Mouse (Mus musculus): ENCODE measurements around the gene Zfp319. TPM values are rescaled to one million over a fixed set of nuclear protein-coding genes. Genes with fewer than 3 reads are reported as not detected.

Zfp319 gene
- polyA plus RNA-seq, 1 experiment from 2014 or later: 16.2 TPM

DNA sequence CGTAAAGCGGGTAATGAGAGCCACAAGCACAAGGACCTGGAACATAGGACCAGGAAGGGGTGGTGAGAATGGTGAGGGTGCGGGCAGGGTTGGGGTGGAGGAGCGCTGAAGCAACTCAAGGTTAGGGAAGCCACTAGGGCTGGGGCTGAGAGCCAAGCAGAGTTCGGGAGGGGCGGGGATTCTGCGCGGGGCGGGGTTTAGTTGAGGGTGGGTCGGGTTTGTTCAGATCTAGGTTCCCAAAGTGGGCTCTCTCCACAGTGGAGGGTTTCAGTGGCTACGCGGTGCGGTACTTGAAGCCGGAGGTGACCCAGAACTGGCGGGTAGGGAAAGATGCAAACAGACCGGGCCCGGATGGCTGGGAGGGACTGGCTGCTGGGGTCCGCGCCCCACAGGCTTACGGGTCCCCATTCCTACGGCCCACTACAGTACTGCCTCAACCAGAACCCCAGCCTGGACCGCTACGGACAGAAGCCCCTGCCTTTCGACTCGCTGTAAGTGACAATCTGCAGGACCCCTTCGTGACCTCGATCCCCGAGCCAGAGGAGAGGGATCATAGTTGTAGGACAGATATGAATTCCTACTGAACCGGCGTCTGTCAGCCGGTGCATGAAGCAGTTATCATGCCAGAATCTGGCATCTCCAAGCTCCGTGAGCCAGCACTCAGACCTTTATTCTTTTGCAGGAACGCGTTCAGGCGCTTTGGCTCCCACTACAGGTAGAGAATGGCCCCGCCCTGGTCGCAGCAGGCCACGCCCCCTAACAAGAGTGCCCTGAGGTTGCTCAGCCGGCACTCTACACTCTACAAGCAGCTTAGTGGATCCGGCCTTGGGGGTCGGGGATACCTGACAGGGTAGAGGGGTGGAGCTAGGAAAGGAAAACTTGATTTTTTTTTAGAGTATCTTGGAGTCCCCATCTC is 11.3 kb downstream of the Zfp319 start:
- H3K36me3 ChIP-seq (ENCODE audit: control insufficient read depth, insufficient read depth, low read length): peaks cover 2% of the 10 kb centered on the region; the same call in 1 of the 2 replicates
- 2% methylated on average over 39 of the region's 41 CpGs for WGBS
- peak; percentile 82 for ATAC-seq
- peak overlapping the region; percentile 57 for H3K9ac ChIP-seq (ENCODE audit: low read depth, low read length)
- H3K4me2 ChIP-seq (ENCODE audit: low read length): peak overlapping the region; percentile 85
- no peaks in the 10 kb centered on the region for H3K9me3 ChIP-seq (replicated peaks; ENCODE audit: control insufficient read depth, low read length, poor library complexity, severe bottlenecking)
- peaks cover 4% of the 10 kb centered on the region; the same call in 1 of the 2 replicates for H3K27me3 ChIP-seq (ENCODE audit: control insufficient read depth, insufficient read depth, low read depth, low read length)
- peak overlapping the region; percentile 43 for H3K4me3 ChIP-seq (ENCODE audit: low read depth, low read length)
- H3K4me1 ChIP-seq (ENCODE audit: control insufficient read depth, insufficient read depth, low read length): peaks cover 3% of the 10 kb centered on the region; the same call in 1 of the 2 replicates
- H3K27ac ChIP-seq (ENCODE audit: low read length): 0 out of 2 replicates have a peak overlapping the region, but pooled peaks have one; percentile 35

DNA sequence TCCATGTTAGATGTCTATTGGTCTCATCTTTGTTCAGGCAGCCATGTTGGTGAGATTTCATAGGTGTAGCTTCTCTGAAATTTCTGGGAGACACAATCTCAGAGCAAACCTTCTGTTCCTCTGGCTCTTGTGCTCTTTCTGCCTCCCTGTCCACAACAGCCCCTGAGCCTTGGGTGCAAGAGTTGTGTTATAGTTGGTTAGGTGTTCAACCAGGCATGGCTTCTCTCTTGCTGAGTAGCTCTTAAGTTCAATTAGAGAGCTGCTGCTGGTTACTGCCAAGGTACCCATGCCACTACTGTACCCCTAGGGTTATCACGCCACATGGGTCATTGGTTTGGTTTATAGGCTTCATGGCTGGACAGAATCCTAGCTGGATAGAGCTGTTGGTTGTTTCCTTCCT is 16.4 kb downstream of the Zfp319 start:
- Histone ChIP-seq H3K9me3 (replicated peaks; ENCODE audit: control insufficient read depth, low read length, poor library complexity, severe bottlenecking) (no peaks in the 10 kb centered on the region), H3K27me3 (ENCODE audit: control insufficient read depth, insufficient read depth, low read depth, low read length) (peaks cover 4% of the 10 kb centered on the region; the same call in 1 of the 2 replicates), H3K36me3 (ENCODE audit: control insufficient read depth, insufficient read depth, low read length) (no peaks in the 10 kb centered on the region), H3K9ac (ENCODE audit: low read depth, low read length) (no peak overlapping the region), H3K4me3 (ENCODE audit: low read depth, low read length) (no peak overlapping the region), H3K4me1 (ENCODE audit: control insufficient read depth, insufficient read depth, low read length) (peaks cover 5% of the 10 kb centered on the region; the same call in 1 of the 2 replicates), H3K4me2 (ENCODE audit: low read length) (no peak overlapping the region), H3K27ac (ENCODE audit: low read length) (no peak overlapping the region)
- ATAC-seq: no peak
- 96% methylated on average over 1 of the region's 1 CpGs for WGBS

DNA sequence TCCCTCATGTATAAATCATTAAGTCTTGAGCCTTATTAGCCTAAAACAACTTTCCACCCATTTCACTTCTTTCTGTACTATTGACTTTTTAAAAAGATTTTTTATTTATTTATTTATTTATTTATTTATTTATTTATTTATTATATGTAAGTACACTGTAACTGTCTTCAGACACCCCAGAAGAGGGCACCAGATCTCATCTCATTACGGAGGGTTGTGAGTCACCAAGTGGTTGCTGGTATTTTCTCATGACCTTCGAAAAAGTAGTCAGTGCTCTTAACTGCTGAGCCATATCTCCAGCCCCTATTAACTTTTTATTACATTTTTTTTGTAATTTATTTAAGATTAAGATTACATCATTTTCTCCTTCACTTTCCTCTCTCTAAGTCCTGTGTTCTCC is 17.0 kb downstream of the Zfp319 start:
- ATAC-seq: no peak
- Histone ChIP-seq H3K27me3 (ENCODE audit: control insufficient read depth, insufficient read depth, low read depth, low read length) (peaks cover 4% of the 10 kb centered on the region; the same call in 1 of the 2 replicates), H3K9ac (ENCODE audit: low read depth, low read length) (no peak overlapping the region), H3K36me3 (ENCODE audit: control insufficient read depth, insufficient read depth, low read length) (no peaks in the 10 kb centered on the region), H3K4me2 (ENCODE audit: low read length) (no peak overlapping the region), H3K4me1 (ENCODE audit: control insufficient read depth, insufficient read depth, low read length) (peaks cover 6% of the 10 kb centered on the region; the same call in 1 of the 2 replicates), H3K4me3 (ENCODE audit: low read depth, low read length) (no peak overlapping the region), H3K27ac (ENCODE audit: low read length) (no peak overlapping the region), H3K9me3 (replicated peaks; ENCODE audit: control insufficient read depth, low read length, poor library complexity, severe bottlenecking) (no peaks in the 10 kb centered on the region)
- WGBS: 74% methylated on average over 2 of the region's 2 CpGs

DNA sequence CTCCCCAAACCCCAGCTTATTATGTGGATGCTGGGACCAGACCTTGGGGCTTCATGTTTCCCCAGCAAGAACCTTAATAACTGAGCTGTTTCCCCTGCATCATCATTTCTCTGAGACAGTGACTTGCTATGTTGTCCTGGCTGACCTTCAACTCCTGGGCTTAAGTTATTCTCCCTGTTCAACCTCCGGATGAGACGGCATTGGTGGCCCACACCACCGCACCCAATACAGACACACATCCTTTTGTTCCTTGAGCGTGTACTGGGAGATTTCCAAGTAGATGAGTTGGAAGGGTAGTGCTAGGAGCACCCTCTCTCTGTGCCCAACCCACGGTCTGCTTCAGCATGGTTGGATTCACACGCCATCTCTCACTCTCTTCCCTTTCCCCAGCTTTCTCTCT is 17.9 kb downstream of the Zfp319 start:
- H3K36me3 ChIP-seq (ENCODE audit: control insufficient read depth, insufficient read depth, low read length): no peaks in the 10 kb centered on the region
- no peaks in the 10 kb centered on the region for H3K27me3 ChIP-seq (ENCODE audit: control insufficient read depth, insufficient read depth, low read depth, low read length)
- H3K4me3 ChIP-seq (ENCODE audit: low read depth, low read length): no peak overlapping the region
- no peak overlapping the region for H3K27ac ChIP-seq (ENCODE audit: low read length)
- no peak for ATAC-seq
- H3K9ac ChIP-seq (ENCODE audit: low read depth, low read length): no peak overlapping the region
- WGBS: 89% methylated on average over 6 of the region's 6 CpGs
- no peak overlapping the region for H3K4me2 ChIP-seq (ENCODE audit: low read length)
- H3K9me3 ChIP-seq (replicated peaks; ENCODE audit: control insufficient read depth, low read length, poor library complexity, severe bottlenecking): no peaks in the 10 kb centered on the region
- peaks cover 6% of the 10 kb centered on the region; the same call in 1 of the 2 replicates for H3K4me1 ChIP-seq (ENCODE audit: control insufficient read depth, insufficient read depth, low read length)

DNA sequence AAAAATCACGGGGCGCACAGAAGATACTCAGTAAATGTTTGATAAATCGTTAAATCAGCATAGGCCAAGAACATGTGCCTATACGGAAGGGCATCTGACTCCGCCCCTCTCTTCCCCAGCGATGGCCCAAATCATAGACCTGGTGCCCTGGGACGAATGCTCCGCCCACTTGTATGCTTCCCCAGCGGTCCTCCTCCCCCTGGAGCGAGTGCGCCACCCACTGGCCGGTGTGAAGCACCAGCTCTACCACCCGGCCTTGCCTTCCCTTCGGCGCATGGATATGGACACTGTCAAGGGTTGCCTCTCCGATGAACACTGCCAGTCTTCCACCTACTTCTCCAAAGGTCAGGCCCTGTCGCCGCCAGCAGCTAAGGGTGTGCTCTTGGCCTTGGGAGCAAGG is 18.9 kb downstream of the Zfp319 start:
- H3K36me3 ChIP-seq (ENCODE audit: control insufficient read depth, insufficient read depth, low read length): no peaks in the 10 kb centered on the region
- H3K4me2 ChIP-seq (ENCODE audit: low read length): no peak overlapping the region
- H3K9ac ChIP-seq (ENCODE audit: low read depth, low read length): no peak overlapping the region
- H3K27ac ChIP-seq (ENCODE audit: low read length): no peak overlapping the region
- no peak overlapping the region for H3K4me3 ChIP-seq (ENCODE audit: low read depth, low read length)
- no peak for ATAC-seq
- 66% methylated on average over 18 of the region's 18 CpGs for WGBS
- H3K27me3 ChIP-seq (ENCODE audit: control insufficient read depth, insufficient read depth, low read depth, low read length): no peaks in the 10 kb centered on the region
- H3K4me1 ChIP-seq (ENCODE audit: control insufficient read depth, insufficient read depth, low read length): peaks cover 6% of the 10 kb centered on the region; the same call in 1 of the 2 replicates
- no peaks in the 10 kb centered on the region for H3K9me3 ChIP-seq (replicated peaks; ENCODE audit: control insufficient read depth, low read length, poor library complexity, severe bottlenecking)

DNA sequence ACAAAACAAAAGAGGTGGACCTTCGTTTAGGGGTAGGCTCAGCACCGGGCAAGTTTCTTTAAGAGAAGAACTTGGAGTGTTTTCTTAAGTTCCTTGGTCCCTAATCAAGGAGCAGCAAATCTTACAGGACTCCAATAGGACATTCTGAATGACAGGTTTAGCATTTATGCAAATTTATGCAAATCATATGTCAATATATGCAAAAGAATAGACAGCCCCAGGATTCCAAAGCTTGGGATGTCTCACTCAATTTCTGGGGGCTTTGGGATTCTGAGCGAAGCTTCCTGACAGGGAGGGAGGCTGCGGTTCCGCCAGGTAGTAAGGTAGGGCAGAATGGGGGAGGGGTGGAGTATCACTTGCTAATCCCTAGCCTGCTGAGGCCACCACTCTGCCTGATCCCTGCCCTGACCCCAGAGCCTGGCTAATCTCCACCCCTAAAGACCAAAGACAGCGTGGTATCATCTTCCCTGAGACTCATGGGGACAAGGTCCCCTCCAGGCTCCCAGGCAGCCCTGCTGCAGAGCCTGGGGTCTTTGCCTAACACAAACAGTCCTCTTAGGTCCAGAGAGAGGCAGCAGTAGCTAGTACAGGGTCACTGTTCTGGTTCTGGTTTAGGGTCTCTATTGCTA is 21.3 kb downstream of the Zfp319 start, which contains the start of gene Tepp:
Gene Tepp (plus strand): TSS at position 225 of the 629 bp plus-strand sequence.
- Histone ChIP-seq H3K4me1 (ENCODE audit: control insufficient read depth, insufficient read depth, low read length) (peaks cover 8% of the 10 kb centered on the region; the same call in 1 of the 2 replicates), H3K4me3 (ENCODE audit: low read depth, low read length) (no peak within 1 kb of the TSS), H3K27me3 (ENCODE audit: control insufficient read depth, insufficient read depth, low read depth, low read length) (no peaks in the 10 kb centered on the region), H3K9me3 (replicated peaks; ENCODE audit: control insufficient read depth, low read length, poor library complexity, severe bottlenecking) (no peaks in the 10 kb centered on the region), H3K27ac (ENCODE audit: low read length) (no peak within 1 kb of the TSS), H3K36me3 (ENCODE audit: control insufficient read depth, insufficient read depth, low read length) (no peaks in the 10 kb centered on the region), H3K4me2 (ENCODE audit: low read length) (0 out of 2 replicates have a peak within 1 kb of the TSS, but pooled peaks have one; percentile 18), H3K9ac (ENCODE audit: low read depth, low read length) (0 out of 2 replicates have a peak within 1 kb of the TSS, but pooled peaks have one; percentile 30)
- 0 out of 2 replicates have a peak, but pooled peaks have one; percentile 32 for ATAC-seq
- WGBS: 20% methylated on average over 6 of the region's 6 CpGs

DNA sequence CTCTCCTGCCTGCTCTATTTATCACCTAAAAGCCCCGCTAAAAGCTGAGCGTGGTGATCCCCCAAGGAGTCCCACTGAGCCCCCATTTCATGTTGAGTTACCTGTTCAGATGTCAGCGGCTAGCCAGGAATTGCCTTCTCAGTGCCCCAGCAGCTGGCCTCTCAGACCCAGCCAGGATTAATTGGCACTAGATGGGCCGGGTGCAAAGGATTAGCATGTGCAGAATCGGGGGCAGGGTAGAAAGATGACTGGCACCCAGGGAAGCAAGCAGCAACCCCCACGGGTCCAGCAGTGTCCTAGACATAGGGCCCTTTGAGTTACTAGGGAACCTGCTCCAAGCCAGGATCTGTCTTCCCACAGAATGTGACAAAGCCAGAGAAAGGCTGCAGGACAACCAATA is 25.3 kb downstream of the Zfp319 start, which contains the start of gene Cngb1:
Gene Cngb1 (minus strand): TSS at position 155 of the 400 bp plus-strand sequence.
- Histone ChIP-seq H3K9me3 (replicated peaks; ENCODE audit: control insufficient read depth, low read length, poor library complexity, severe bottlenecking) (no peaks in the 10 kb centered on the region), H3K27ac (ENCODE audit: low read length) (no peak within 1 kb of the TSS), H3K36me3 (ENCODE audit: control insufficient read depth, insufficient read depth, low read length) (no peaks in the 10 kb centered on the region), H3K4me3 (ENCODE audit: low read depth, low read length) (no peak within 1 kb of the TSS), H3K27me3 (ENCODE audit: control insufficient read depth, insufficient read depth, low read depth, low read length) (no peaks in the 10 kb centered on the region), H3K9ac (ENCODE audit: low read depth, low read length) (no peak within 1 kb of the TSS), H3K4me2 (ENCODE audit: low read length) (no peak within 1 kb of the TSS), H3K4me1 (ENCODE audit: control insufficient read depth, insufficient read depth, low read length) (peaks cover 8% of the 10 kb centered on the region; the same call in 1 of the 2 replicates)
- no peak for ATAC-seq
- 48% methylated on average over 6 of the region's 6 CpGs for WGBS

DNA sequence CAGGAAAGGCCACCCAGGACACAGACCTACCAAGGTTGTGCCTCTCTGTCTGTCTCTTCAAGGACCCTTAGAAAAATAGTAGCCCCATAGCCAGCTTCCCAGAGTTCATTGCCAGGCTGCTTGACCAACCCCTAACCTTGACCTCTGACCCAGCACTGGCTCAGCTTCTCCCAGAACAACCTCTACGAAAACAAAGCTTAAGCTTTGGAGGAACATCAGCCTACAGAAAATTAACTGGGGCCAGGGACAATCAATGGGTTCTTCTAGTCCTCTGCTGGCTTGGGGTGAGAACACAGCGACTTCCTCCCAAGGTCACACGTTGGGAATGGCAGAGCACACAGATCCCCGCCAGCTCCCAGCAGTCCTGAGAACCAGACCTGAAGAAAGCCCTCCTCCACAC is 26.2 kb downstream of the Zfp319 start:
- no peak for ATAC-seq
- Histone ChIP-seq H3K27me3 (ENCODE audit: control insufficient read depth, insufficient read depth, low read depth, low read length) (no peaks in the 10 kb centered on the region), H3K4me3 (ENCODE audit: low read depth, low read length) (no peak overlapping the region), H3K4me1 (ENCODE audit: control insufficient read depth, insufficient read depth, low read length) (peaks cover 5% of the 10 kb centered on the region; the same call in 1 of the 2 replicates), H3K9ac (ENCODE audit: low read depth, low read length) (no peak overlapping the region), H3K27ac (ENCODE audit: low read length) (no peak overlapping the region), H3K36me3 (ENCODE audit: control insufficient read depth, insufficient read depth, low read length) (no peaks in the 10 kb centered on the region), H3K9me3 (replicated peaks; ENCODE audit: control insufficient read depth, low read length, poor library complexity, severe bottlenecking) (no peaks in the 10 kb centered on the region), H3K4me2 (ENCODE audit: low read length) (no peak overlapping the region)
- WGBS: 77% methylated on average over 4 of the region's 4 CpGs
